Mouse (Mus musculus) common myeloid progenitor, adult 5-6 weeks (primary cell): ENCODE results near the gene Map2k6. TPM values are rescaled to one million over a fixed set of nuclear protein-coding genes. Genes with fewer than 3 reads are reported as not detected.
"Not testable (repeated sequence)": the region's sequence is repeated elsewhere in the genome, so short reads cannot be mapped to it uniquely, and the experiment has no call there.

Experiments
- ATAC-seq: replicated peaks from 2 replicates; pipeline ENCODE4 v1.8.0; 2016; ENCODE audit warnings: low read depth, mild to moderate bottlenecking, moderate TSS enrichment, inconsistent platforms; ENCODE audit not compliant: poor library complexity, severe bottlenecking
- total RNA-seq: library from RNA; stranded (forward); fragments of 200-1000, 187-1606 nt; gene quantifications from 2 replicates; pipeline ENCODE4 v1.2.3, GENCODE M21; 2017

The Map2k6 gene
- total RNA-seq: 16.0 and 19.9 TPM in 2 replicates

- peak; percentile 98 for ATAC-seq
These were observed at the start of gene Map2k6 for GRCm38 (mm10) chr11:110398553-110399239. Gene Map2k6 (plus strand): TSS chr11:110399122.

- no peak for ATAC-seq
These were observed 44.7 kb upstream of the Map2k6 start for GRCm38 (mm10) chr11:110354261-110354660.

- ATAC-seq: not testable (repeated sequence)
These were observed 43.8 kb upstream of the Map2k6 start for GRCm38 (mm10) chr11:110355131-110355530.

GRCm38 (mm10) chr11:110357756-110358551, 41.0 kb upstream of the Map2k6 start:
- ATAC-seq: peak; percentile 92

GRCm38 (mm10) chr11:110365016-110365415, 33.9 kb upstream of the Map2k6 start:
- ATAC-seq: peak; percentile 89

GRCm38 (mm10) chr11:110366902-110367301, 32.0 kb upstream of the Map2k6 start:
- no peak for ATAC-seq

- no peak for ATAC-seq
These were observed 31.3 kb upstream of the Map2k6 start for GRCm38 (mm10) chr11:110367638-110368037.

- no peak for ATAC-seq
These were observed 29.5 kb upstream of the Map2k6 start for GRCm38 (mm10) chr11:110369312-110370019.

- ATAC-seq: no peak
These were observed 27.1 kb upstream of the Map2k6 start for GRCm38 (mm10) chr11:110371827-110372226.

GRCm38 (mm10) chr11:110372266-110372954, 26.5 kb upstream of the Map2k6 start:
- ATAC-seq: peak; percentile 74

GRCm38 (mm10) chr11:110374036-110374435, 24.9 kb upstream of the Map2k6 start:
- ATAC-seq: no peak

GRCm38 (mm10) chr11:110379661-110380309, 19.1 kb upstream of the Map2k6 start:
- peak; percentile 77 for ATAC-seq

GRCm38 (mm10) chr11:110380310-110380668, 18.6 kb upstream of the Map2k6 start:
- ATAC-seq: peak; percentile 67

GRCm38 (mm10) chr11:110385487-110385886, 13.4 kb upstream of the Map2k6 start:
- ATAC-seq: no peak

GRCm38 (mm10) chr11:110392763-110393162, 6.2 kb upstream of the Map2k6 start:
- no peak for ATAC-seq

- ATAC-seq: no peak
These were observed 4.0 kb upstream of the Map2k6 start for GRCm38 (mm10) chr11:110394788-110395452.

GRCm38 (mm10) chr11:110396085-110396484, 2.8 kb upstream of the Map2k6 start:
- ATAC-seq: no peak

GRCm38 (mm10) chr11:110399240-110400150, 573 bp downstream of the Map2k6 start:
- peak; percentile 27 for ATAC-seq
